Mouse (Mus musculus): ENCODE data around the gene Hdhd3.

The Hdhd3 gene

DNA sequence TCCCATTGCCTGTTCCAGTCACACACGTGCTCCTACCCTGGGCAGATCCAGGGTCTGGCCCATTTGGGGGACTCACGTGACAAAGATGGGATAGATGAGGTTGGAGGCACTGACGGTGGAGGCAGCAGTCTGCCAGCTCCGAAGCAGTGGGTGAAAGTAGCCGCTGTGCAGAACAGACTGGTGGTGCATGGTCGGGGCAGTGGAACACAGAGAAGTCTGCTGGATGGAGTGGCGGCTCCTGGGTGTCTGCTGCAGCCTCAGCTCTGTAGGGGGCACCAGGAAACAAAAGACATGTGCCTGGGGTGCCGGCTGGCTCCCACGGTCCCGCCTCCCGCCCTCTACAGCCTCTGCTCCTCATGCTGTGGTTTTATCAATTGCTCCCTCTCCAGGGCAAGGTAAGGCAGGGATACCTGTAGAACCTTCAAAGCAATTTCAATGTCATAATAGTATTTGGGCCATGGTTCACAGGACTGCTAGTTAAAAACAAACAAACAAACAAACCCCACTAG, 10.8 kb upstream of the Hdhd3 start:
- DNase-seq (ENCODE audit: extremely low spot score, low read depth, low spot score) = no peak

DNA sequence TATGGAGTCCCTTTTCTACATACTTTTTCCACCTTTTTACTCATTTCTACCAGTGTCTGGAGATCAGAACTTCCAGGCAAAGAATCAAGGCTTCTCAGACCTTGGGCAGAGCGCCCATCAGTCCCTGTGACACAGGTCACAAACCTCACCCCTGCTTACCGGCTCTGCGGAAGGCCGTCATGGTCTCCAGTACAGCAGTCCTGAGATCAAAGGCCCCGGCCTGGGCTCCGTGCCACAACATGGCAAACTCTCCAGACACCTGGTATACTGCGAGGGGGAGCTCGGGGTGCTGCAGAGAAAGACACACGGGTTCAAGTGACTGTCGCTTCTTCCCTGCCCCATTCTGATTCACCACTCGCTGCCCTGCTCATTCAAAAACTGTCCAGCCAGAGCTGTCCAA, 6.7 kb upstream of the Hdhd3 start:
- DNase-seq (ENCODE audit: extremely low spot score, low read depth, low spot score) = no peak

DNA sequence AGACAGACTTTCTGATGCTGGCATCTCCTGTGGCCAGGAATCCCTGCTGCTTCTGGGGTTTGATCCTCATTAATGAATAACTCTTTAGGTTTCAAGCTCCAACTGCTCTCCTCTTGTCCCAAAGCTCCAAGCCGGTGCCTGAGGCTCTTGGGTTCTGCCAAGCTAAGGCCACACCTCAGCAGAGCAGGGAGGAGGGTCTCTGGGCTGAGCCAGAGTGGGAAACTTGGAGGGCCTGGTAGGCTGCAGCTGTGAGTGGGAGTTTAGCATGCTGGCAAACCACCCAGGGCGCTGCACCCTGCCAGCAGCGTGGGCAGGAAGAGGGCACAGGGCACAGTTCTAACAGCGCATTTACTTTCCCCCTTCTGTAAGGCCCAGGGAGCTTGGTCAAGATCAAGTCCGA, 5.6 kb upstream of the Hdhd3 start:
- DNase-seq (ENCODE audit: extremely low spot score, low read depth, low spot score) = no peak

DNA sequence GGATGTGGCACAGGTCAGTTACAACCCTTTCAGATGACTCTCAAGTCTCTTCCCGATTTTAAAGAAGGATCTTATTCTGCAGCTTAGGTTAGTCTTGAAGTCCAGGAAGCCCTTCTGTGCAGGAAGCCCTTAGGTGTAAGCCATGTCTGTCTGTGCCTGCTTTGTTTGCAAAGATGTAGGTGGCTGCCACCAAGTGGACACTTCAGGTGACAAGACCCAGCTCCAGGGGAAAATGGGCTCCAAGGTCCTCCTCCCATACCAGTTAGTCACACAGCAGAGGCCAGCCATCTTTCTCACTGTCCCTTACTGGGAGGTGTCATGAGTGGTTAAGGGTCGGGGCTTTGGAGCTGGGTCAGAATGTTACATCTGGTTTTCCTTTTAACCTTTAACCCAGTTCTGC, 3.5 kb upstream of the Hdhd3 start:
- DNase-seq (ENCODE audit: extremely low spot score, low read depth, low spot score) = no peak

- no peak for DNase-seq (ENCODE audit: extremely low spot score, low read depth, low spot score)
These were observed 2.7 kb upstream of the Hdhd3 start for GRCm38 (mm10) chr4:62505991-62506390.

DNA sequence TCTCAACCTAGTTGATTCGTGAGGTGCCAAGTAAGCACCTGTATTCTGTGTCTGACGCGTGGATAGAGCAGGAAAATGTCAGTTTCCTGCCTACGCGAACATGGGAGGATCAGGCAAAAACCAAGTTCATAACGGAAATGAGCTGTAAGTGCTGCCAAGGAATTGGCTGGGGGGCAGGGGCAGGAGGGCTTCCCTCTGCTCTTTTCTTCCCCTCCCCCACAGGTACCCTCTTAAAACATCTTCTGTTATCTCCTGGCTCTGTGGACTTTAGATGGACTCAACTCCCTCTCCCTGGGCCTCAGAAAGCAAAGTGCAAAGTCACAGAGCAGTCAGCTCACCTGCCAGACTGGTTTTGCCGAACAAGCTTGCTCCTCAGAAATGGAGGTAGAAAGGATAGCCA, 298 bp downstream of the Hdhd3 start:
- DNase-seq (ENCODE audit: extremely low spot score, low read depth, low spot score) = no peak

- DNase-seq (ENCODE audit: extremely low spot score, low read depth, low spot score) = no peak
These were observed 1.1 kb downstream of the Hdhd3 start for GRCm38 (mm10) chr4:62501964-62502732.

GRCm38 (mm10) chr4:62501534-62501933, 1.7 kb downstream of the Hdhd3 start:
- DNase-seq (ENCODE audit: extremely low spot score, low read depth, low spot score) = no peak

GRCm38 (mm10) chr4:62500799-62501198, 2.5 kb downstream of the Hdhd3 start:
- no peak for DNase-seq (ENCODE audit: extremely low spot score, low read depth, low spot score)

- DNase-seq (ENCODE audit: extremely low spot score, low read depth, low spot score) = no peak
These were observed 6.5 kb downstream of the Hdhd3 start for GRCm38 (mm10) chr4:62496815-62497214.

DNA sequence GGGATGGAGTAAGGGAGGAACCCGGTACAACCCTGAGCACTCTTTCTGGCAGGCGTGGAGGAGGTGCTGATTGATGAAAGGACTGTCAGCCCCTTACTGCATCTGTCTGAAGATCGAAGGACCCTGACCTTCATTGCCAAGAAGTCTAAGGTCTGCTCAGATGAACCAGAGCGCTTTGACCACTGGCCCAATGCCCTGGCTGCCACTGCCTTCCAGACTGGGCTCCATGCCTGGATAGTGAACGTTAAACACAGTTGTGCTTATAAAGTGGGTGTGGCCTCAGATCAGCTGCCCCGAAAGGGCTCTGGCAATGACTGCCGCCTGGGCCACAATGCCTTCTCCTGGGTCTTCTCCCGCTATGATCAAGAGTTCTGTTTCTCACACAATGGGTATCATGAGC, 7.3 kb downstream of the Hdhd3 start:
- DNase-seq (ENCODE audit: extremely low spot score, low read depth, low spot score) = no peak

GRCm38 (mm10) chr4:62494230-62494629, 9.0 kb downstream of the Hdhd3 start:
- DNase-seq (ENCODE audit: extremely low spot score, low read depth, low spot score) = no peak

DNA sequence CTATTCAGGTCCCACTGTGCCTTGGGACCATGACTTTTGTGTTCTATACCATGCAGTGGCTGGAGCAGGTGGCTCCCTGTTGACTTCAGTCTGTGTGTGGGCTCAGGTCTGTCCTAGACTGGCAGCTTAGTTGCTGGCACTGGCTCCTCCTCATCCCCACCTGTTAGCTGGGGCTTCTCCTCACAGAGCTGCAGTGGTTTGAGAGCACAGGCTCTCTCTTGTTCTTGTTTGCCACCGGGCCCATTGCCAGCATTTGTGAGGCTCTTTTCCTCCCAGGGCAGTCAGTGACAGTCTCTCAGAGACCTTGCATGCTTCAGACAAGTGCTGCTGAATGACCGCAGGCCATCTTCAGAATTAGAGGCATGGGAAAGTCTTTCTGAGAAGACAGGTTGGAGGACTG, 10.6 kb downstream of the Hdhd3 start:
- DNase-seq (ENCODE audit: extremely low spot score, low read depth, low spot score) = no peak

GRCm38 (mm10) chr4:62487914-62488313, 15.4 kb downstream of the Hdhd3 start:
- DNase-seq (ENCODE audit: extremely low spot score, low read depth, low spot score) = no peak

DNA sequence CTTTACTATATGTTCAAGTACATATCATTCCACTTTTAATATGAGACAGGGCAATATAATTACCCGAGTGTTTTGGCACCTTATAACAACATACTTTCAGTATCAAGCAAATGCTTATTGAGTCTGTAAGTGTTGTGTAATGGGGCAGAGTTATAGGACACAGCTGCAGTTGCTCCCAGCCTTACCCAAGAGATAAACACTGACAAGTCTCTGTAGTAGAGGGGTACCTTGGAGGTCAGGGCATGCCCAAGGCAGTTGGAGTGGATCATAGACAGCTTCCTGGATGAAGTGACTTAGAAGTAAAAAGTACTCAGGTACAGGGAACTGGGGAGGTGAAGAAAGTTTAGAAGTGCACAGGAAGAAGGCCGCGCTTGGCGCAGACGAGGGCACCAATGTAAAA, 16.1 kb downstream of the Hdhd3 start:
- DNase-seq (ENCODE audit: extremely low spot score, low read depth, low spot score) = no peak

DNA sequence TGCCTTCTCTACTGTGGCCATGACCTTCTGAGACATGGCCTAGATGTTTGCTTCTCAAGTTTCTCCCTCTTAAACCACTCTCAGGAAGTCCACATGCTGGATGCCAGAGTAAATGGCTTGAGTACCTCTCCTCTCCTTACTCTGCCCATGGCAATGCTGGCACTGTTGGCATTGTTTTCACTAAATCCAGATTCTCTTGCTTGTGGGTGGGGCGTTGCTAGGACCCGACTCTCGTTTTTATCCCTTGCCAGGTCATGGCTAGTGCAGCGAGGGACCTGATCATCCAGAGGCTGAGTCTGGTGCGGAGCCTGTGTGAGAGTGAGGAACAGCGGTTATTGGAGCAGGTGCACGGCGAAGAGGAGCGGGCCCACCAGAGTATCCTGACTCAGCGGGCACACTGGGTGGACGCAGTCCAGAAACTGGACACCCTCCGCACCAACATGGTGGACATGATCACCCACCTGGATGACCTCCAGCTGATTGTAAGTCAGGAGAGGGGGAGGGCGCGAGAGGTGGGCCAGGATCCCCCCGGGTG, 17.0 kb downstream of the Hdhd3 start:
- DNase-seq (ENCODE audit: extremely low spot score, low read depth, low spot score) = no peak

DNA sequence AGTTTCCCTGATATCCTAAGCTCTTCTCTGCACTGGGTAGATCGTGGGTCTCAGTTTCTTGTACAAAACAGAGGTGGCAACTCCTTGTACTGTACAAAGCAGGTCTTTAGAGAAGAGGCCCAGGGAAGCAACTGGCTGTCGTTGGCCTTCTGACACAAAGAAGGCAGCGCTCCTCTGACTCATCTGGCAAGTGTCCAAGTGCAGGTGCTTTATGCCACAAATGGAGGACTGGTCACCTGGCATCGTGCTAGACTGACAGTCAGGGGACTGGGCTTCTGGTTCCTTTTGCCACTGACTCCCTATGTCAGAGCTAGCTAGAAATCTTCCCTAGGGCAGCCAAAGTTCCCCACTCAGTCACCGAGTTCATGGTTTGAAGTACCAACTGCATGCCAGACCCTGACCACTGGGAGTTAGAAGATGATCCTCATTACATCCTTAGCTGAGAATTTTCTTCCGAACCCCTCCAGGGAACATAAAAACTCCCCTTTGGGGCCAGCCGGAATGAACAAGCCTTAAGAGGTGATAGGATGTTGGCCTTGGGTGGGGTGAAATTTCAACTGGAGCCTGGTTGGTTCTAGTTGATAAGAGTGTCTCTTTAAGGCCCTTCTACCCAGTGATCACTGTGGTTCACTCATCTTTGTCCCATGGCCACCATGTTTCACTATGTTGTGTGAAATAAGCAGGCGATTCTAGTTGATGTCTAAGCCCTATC, 17.7 kb downstream of the Hdhd3 start:
- no peak for DNase-seq (ENCODE audit: extremely low spot score, low read depth, low spot score)

DNA sequence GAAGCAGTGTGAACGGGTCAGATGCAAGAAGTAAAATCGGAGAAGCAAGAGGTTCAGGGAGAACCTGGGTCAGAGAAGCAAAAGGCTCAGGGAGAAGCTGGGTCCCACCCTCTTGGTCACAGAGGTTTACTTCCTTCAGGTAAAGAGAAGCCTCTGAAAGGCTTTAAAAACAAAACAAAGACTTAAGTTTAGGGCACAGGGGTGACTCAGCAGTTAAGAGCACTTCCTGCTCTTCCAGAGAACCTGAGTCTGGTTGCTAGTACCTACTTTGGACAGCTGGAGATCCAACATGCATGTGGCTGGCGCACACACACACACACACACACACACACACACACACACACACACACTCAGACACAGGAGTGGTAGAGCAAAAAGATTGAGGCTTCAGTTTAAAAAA, 18.3 kb downstream of the Hdhd3 start:
- DNase-seq (ENCODE audit: extremely low spot score, low read depth, low spot score) = no peak

DNA sequence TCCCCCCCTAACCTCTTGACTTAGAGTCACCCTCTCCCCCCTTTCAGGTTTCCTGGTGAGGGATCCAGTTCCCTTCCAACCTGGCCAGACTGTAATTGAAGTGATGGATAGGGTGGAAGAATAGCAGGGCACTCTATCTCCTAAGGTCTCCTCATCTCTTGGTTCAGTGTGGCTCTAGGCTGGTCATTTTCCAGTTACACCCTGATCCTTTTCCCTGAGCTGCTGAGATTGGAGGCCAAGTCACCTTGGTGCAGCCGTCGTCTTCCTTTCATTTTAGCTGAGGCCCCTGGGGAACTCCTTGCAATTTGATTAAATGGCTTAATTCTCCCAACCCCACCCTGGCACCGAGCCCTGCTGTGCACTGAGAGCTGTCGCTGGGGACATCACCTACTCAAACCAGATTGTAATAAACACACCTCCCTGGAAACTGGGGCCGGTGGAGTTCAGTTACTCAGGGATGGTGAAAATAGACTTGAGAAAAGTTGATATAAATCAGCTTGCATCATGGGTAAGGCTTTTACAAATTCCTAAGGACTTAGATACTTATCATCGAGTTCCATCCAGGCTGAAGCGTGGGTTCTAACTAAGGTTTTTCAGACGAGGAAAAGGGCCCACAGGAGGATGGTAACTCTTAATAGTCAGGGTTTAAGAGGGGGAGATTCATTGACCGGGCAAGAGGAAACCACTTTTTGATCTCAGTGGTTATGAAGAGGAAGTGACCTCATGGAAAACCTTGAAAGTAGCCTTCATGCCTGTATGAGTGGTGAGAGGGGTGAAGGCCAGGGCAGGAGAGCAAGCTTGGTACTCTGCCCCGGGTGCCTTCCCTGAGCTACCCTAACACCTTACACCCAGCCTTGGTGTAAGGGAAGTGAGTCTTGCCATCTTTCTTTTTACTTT, 22.3 kb downstream of the Hdhd3 start:
- no peak for DNase-seq (ENCODE audit: extremely low spot score, low read depth, low spot score)

DNA sequence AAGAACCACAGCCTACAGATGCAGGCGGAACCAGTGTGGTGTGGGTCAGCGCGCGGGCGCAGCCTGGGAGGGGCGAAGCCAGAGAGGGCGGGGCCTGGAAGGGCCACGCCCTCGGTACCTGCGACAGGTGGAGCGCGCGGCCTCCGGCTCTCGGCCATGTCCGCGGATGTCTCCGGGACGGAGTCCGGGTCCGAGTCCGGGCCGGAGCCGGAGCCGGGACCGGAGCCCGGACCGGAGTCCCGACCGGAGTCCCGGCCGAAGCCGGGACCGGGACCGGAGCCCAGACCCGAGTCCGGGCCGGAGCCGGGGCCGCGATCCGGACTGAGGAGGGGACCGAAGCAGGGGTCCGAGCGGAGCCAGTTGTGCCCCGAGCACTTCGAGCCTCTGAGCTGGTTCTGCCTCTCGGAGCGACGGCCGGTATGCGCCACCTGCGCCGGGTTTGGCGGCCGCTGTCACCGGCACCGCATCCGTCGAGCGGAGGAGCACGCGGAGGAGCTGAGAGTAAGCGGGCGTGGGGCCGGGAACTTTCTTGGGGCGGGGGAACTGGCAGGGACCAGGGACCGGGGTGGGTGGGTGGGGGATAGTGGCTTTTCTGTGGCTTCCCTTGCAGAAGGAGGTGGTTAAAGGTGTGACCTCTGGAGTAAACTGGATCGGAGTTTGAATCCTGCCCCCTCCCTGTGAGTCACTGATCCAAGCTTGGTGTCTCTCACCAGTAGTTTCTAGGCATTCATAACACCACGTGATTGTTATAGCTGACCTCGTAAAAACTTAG, 23.1 kb downstream of the Hdhd3 start, which contains the start of gene Bspry:
Gene Bspry, plus strand, starts transcription at position 117 of the 772 bp plus-strand sequence.
- DNase-seq (ENCODE audit: extremely low spot score, low read depth, low spot score) = no peak

Measured in hindlimb bud, embryonic 11.5 days (tissue).